Mouse (Mus musculus) forebrain, embryonic 15.5 days (tissue): Measurements from ENCODE around the gene Nf2. TPM values are rescaled to one million over a fixed set of nuclear protein-coding genes. Genes with fewer than 3 reads are reported as not detected.

Source experiments
- ATAC-seq: fragments of 200-750 bp; cut with Nextera tagmentation; replicated peaks from 2 replicates; pipeline ENCODE4 v1.8.0; 2017; ENCODE audit warnings: mild to moderate bottlenecking, moderate TSS enrichment, moderate library complexity
- H3K27ac ChIP-seq: fragments of 300-500 bp; sonication (generic); replicated peaks from 2 replicates; pipeline ENCODE4 v1.5.1; 2015; ENCODE audit warnings: mild to moderate bottlenecking, inconsistent platforms
- H3K27me3 ChIP-seq: fragments of 300-500 bp; sonication (generic); 2 replicates; pipeline ENCODE4 v1.6.1; 2015; ENCODE audit warnings: inconsistent platforms
- H3K36me3 ChIP-seq: fragments of 300-500 bp; sonication (generic); 2 replicates; pipeline ENCODE4 v1.6.1; 2015; ENCODE audit warnings: mild to moderate bottlenecking, inconsistent platforms
- H3K4me1 ChIP-seq: fragments of 300-500 bp; sonication (generic); 2 replicates; pipeline ENCODE4 v1.6.1; 2015; ENCODE audit warnings: inconsistent platforms
- H3K4me2 ChIP-seq: fragments of 300-500 bp; sonication (generic); replicated peaks from 2 replicates; pipeline ENCODE4 v1.6.1; 2015; ENCODE audit warnings: mild to moderate bottlenecking, inconsistent platforms
- H3K4me3 ChIP-seq: fragments of 300-500 bp; sonication (generic); 2 replicates; pipeline ENCODE4 v1.5.1; 2015; ENCODE audit warnings: mild to moderate bottlenecking, inconsistent platforms
- H3K9ac ChIP-seq: fragments of 300-500 bp; sonication (generic); replicated peaks from 2 replicates; pipeline ENCODE4 v1.6.1; 2015; ENCODE audit warnings: mild to moderate bottlenecking, inconsistent platforms
- H3K9me3 ChIP-seq: fragments of 300-500 bp; sonication (generic); 2 replicates; pipeline ENCODE4 v1.6.1; 2016; ENCODE audit warnings: inconsistent platforms
- WGBS: fragments of 180-500 bp; shearing (Covaris S2); methylation state at CpG from one replicate; pipeline ENCODE4 v1.1.7; 2015; ENCODE audit warnings: mixed read lengths; 5-methylcytosine and 5-hydroxymethylcytosine counted together
- polyA plus RNA-seq: library from polyadenylated mRNA; unstranded; fragments of >200 nt; fragmentation: Nextera tagmentation; extraction: Ambion mirVana; gene quantifications from 2 replicates; pipeline ENCODE4 v1.2.1, GENCODE M21; 2015

The Nf2 gene
- polyA plus RNA-seq, 1 experiment from 2014 or later = 67.3 TPM

GRCm38 (mm10) chr11:4780927-4781326, 68.4 kb downstream of the Nf2 start:
- Histone ChIP-seq H3K4me3 (no peak overlapping the region), H3K9ac (no peak overlapping the region), H3K36me3 (peaks cover 61% of the 10 kb centered on the region), H3K4me2 (no peak overlapping the region), H3K27ac (no peak overlapping the region), H3K4me1 (no peaks in the 10 kb centered on the region), H3K9me3 (no peaks in the 10 kb centered on the region), H3K27me3 (no peaks in the 10 kb centered on the region)
- 88% methylated on average over 3 of the region's 3 CpGs for WGBS
- no peak for ATAC-seq

GRCm38 (mm10) chr11:4772925-4773324, 76.4 kb downstream of the Nf2 start:
- ATAC-seq = no peak
- no peak overlapping the region for H3K4me2 ChIP-seq
- H3K4me3 ChIP-seq = no peak overlapping the region
- WGBS = 29% methylated on average over 3 of the region's 3 CpGs
- no peaks in the 10 kb centered on the region for H3K9me3 ChIP-seq
- peaks cover 11% of the 10 kb centered on the region; the same call in 1 of the 2 replicates for H3K4me1 ChIP-seq
- H3K36me3 ChIP-seq = peaks cover 7% of the 10 kb centered on the region; the same call in 1 of the 2 replicates
- 0 out of 2 replicates have a peak overlapping the region, but pooled peaks have one; percentile 7 for H3K27ac ChIP-seq
- H3K9ac ChIP-seq = no peak overlapping the region
- no peaks in the 10 kb centered on the region for H3K27me3 ChIP-seq

- H3K9me3 ChIP-seq = no peaks in the 10 kb centered on the region
- no peak for ATAC-seq
- H3K27me3 ChIP-seq = no peaks in the 10 kb centered on the region
- peaks cover 11% of the 10 kb centered on the region; the same call in 1 of the 2 replicates for H3K4me1 ChIP-seq
- H3K4me2 ChIP-seq = no peak overlapping the region
- no peak overlapping the region for H3K4me3 ChIP-seq
- H3K27ac ChIP-seq = no peak overlapping the region
- H3K36me3 ChIP-seq = peaks cover under 1% of the 10 kb centered on the region; the same call in 1 of the 2 replicates
- 45% methylated on average over 7 of the region's 7 CpGs for WGBS
- no peak overlapping the region for H3K9ac ChIP-seq
These were observed 77.6 kb downstream of the Nf2 start for GRCm38 (mm10) chr11:4771756-4772155.

GRCm38 (mm10) chr11:4769881-4770280, 79.5 kb downstream of the Nf2 start:
- peak overlapping the region; percentile 86 for H3K27ac ChIP-seq

GRCm38 (mm10) chr11:4769293-4769692, 80.0 kb downstream of the Nf2 start:
- Histone ChIP-seq H3K4me3 (no peak overlapping the region), H3K9me3 (no peaks in the 10 kb centered on the region), H3K36me3 (no peaks in the 10 kb centered on the region), H3K4me1 (peaks cover 14% of the 10 kb centered on the region; the same call in 1 of the 2 replicates), H3K27me3 (no peaks in the 10 kb centered on the region), H3K27ac (peak overlapping the region; percentile 86), H3K9ac (no peak overlapping the region), H3K4me2 (no peak overlapping the region)
- WGBS = 50% methylated on average over 7 of the region's 7 CpGs
- ATAC-seq = peak; percentile 42; the same call in 1 of the 2 replicates

More at GRCm38 (mm10) chr11:4769881-4770280, 79.5 kb downstream of the Nf2 start:
- no peak for ATAC-seq
- WGBS = 95% methylated on average over 6 of the region's 6 CpGs
- H3K36me3 ChIP-seq = no peaks in the 10 kb centered on the region
- no peak overlapping the region for H3K4me3 ChIP-seq
- no peaks in the 10 kb centered on the region for H3K9me3 ChIP-seq
- H3K9ac ChIP-seq = no peak overlapping the region
- H3K4me1 ChIP-seq = peaks cover 11% of the 10 kb centered on the region; the same call in 1 of the 2 replicates
- H3K27me3 ChIP-seq = no peaks in the 10 kb centered on the region
- H3K4me2 ChIP-seq = no peak overlapping the region

GRCm38 (mm10) chr11:4768399-4768798, 80.9 kb downstream of the Nf2 start:
- H3K4me1 ChIP-seq = peaks cover 14% of the 10 kb centered on the region; the same call in 1 of the 2 replicates
- no peak for ATAC-seq
- 67% methylated on average over 4 of the region's 4 CpGs for WGBS
- H3K9ac ChIP-seq = no peak overlapping the region
- no peaks in the 10 kb centered on the region for H3K36me3 ChIP-seq
- no peaks in the 10 kb centered on the region for H3K27me3 ChIP-seq
- H3K4me2 ChIP-seq = no peak overlapping the region
- no peak overlapping the region for H3K4me3 ChIP-seq
- H3K27ac ChIP-seq = peak overlapping the region; percentile 86
- H3K9me3 ChIP-seq = no peaks in the 10 kb centered on the region

- H3K4me2 ChIP-seq = no peak overlapping the region
- no peak for ATAC-seq
- H3K4me3 ChIP-seq = no peak overlapping the region
- no peak overlapping the region for H3K9ac ChIP-seq
- WGBS = 66% methylated on average over 5 of the region's 5 CpGs
- no peaks in the 10 kb centered on the region for H3K36me3 ChIP-seq
- H3K4me1 ChIP-seq = peaks cover 33% of the 10 kb centered on the region
- 0 out of 2 replicates have a peak overlapping the region, but pooled peaks have one; percentile 11 for H3K27ac ChIP-seq
- H3K9me3 ChIP-seq = no peaks in the 10 kb centered on the region
- no peaks in the 10 kb centered on the region for H3K27me3 ChIP-seq
These were observed 84.9 kb downstream of the Nf2 start for GRCm38 (mm10) chr11:4764476-4764875.

GRCm38 (mm10) chr11:4763631-4764030, 85.7 kb downstream of the Nf2 start:
- Histone ChIP-seq H3K36me3 (no peaks in the 10 kb centered on the region), H3K9ac (no peak overlapping the region), H3K9me3 (no peaks in the 10 kb centered on the region), H3K4me2 (no peak overlapping the region), H3K27me3 (no peaks in the 10 kb centered on the region), H3K4me3 (no peak overlapping the region), H3K27ac (no peak overlapping the region), H3K4me1 (peaks cover 30% of the 10 kb centered on the region)
- no peak for ATAC-seq
- WGBS = 25% methylated on average over 5 of the region's 5 CpGs

- H3K9ac ChIP-seq = no peak overlapping the region
- H3K36me3 ChIP-seq = no peaks in the 10 kb centered on the region
- H3K9me3 ChIP-seq = no peaks in the 10 kb centered on the region
- no peak for ATAC-seq
- H3K4me3 ChIP-seq = no peak overlapping the region
- H3K27me3 ChIP-seq = no peaks in the 10 kb centered on the region
- WGBS = 24% methylated on average over 2 of the region's 2 CpGs
- H3K4me2 ChIP-seq = no peak overlapping the region
- peak overlapping the region; percentile 56; the same call in 1 of the 2 replicates for H3K27ac ChIP-seq
- peaks cover 29% of the 10 kb centered on the region for H3K4me1 ChIP-seq
These were observed 86.8 kb downstream of the Nf2 start for GRCm38 (mm10) chr11:4762511-4762910.

- WGBS = 7% methylated on average over 6 of the region's 6 CpGs
These were observed 87.3 kb downstream of the Nf2 start for GRCm38 (mm10) chr11:4761991-4762390.

GRCm38 (mm10) chr11:4760438-4760837, 88.9 kb downstream of the Nf2 start:
- no peaks in the 10 kb centered on the region for H3K9me3 ChIP-seq
- WGBS = 19% methylated on average over 4 of the region's 4 CpGs
- no peaks in the 10 kb centered on the region for H3K27me3 ChIP-seq
- no peak overlapping the region for H3K4me3 ChIP-seq
- H3K9ac ChIP-seq = no peak overlapping the region
- H3K27ac ChIP-seq = no peak overlapping the region
- no peak overlapping the region for H3K4me2 ChIP-seq
- no peaks in the 10 kb centered on the region for H3K36me3 ChIP-seq
- no peak for ATAC-seq
- peaks cover 29% of the 10 kb centered on the region for H3K4me1 ChIP-seq

More at GRCm38 (mm10) chr11:4761991-4762390, 87.3 kb downstream of the Nf2 start:
- ATAC-seq = 0 out of 2 replicates have a peak, but pooled peaks have one; percentile 8
- Histone ChIP-seq H3K4me3 (no peak overlapping the region), H3K27ac (peak overlapping the region; percentile 56; the same call in 1 of the 2 replicates), H3K9me3 (no peaks in the 10 kb centered on the region), H3K36me3 (no peaks in the 10 kb centered on the region), H3K27me3 (no peaks in the 10 kb centered on the region), H3K4me2 (no peak overlapping the region), H3K9ac (no peak overlapping the region), H3K4me1 (peaks cover 29% of the 10 kb centered on the region)

GRCm38 (mm10) chr11:4757789-4758158, 91.6 kb downstream of the Nf2 start:
- H3K27ac ChIP-seq = no peak overlapping the region
- no peaks in the 10 kb centered on the region for H3K36me3 ChIP-seq
- 59% methylated on average over 4 of the region's 4 CpGs for WGBS
- ATAC-seq = no peak
- peaks cover 18% of the 10 kb centered on the region for H3K4me1 ChIP-seq
- no peak overlapping the region for H3K4me3 ChIP-seq
- H3K4me2 ChIP-seq = no peak overlapping the region
- no peaks in the 10 kb centered on the region; the same call in 1 of the 2 replicates for H3K9me3 ChIP-seq
- no peak overlapping the region for H3K9ac ChIP-seq
- no peaks in the 10 kb centered on the region for H3K27me3 ChIP-seq
